Comparison of ENCODE assay signal across 13 mouse cellular contexts in the genomic region with DNA sequence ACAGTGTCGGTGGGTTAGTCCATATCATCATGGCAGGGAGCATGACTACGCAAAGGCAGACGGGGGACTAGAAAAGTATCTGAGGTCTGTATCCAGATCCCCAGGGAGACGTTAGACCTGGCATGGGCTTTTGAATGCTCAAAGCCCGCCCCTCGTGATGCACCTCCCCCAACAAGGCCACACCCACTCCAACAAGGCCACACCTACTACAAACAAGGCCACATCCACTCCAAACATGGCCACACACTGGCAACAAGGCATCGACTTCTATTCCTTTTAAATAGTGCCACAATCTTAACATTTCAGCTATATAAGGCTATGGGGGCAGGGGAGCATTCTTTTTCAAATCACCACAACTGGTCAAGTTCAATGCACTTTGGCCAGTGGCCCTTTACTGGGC. TPM values are rescaled to one million over a fixed set of nuclear protein-coding genes. Genes with fewer than 3 reads are reported as not detected.
DNase-seq lines count a peak whose midpoint lies in the region; ATAC-seq and TF ChIP-seq lines count a peak whose summit lies in the region.
"Had no signal": no experiment of that assay in that cellular context is flagged by ENCODE, and none has a peak within 500 bp of the region (broad histone marks: within the 10 kb centered on the region; RNA-seq: fewer than 3 reads in every experiment).

No protein-coding gene starts in this region.

- no peak overlapping the region for H3K9ac ChIP-seq in midbrain, embryonic 16.5 days (ENCODE audit: low read depth, low read length)
- H3K9ac ChIP-seq in midbrain, embryonic 15.5 days, result no peak overlapping the region
- no peak overlapping the region for H3K9ac ChIP-seq in embryonic facial prominence, embryonic 13.5 days
- no peak overlapping the region for H3K9ac ChIP-seq in forebrain, embryonic 13.5 days
- H3K9ac ChIP-seq: intestine, embryonic 15.5 days; midbrain, embryonic 13.5 days had no signal

- no peaks in the 10 kb centered on the region for H3K36me3 ChIP-seq in midbrain, embryonic 16.5 days (ENCODE audit: control insufficient read depth, insufficient read depth, low read length)
- H3K36me3 ChIP-seq in midbrain, embryonic 15.5 days (replicated peaks), result no peaks in the 10 kb centered on the region
- no peaks in the 10 kb centered on the region for H3K36me3 ChIP-seq in embryonic facial prominence, embryonic 13.5 days
- no peaks in the 10 kb centered on the region for H3K36me3 ChIP-seq in forebrain, embryonic 13.5 days (ENCODE audit: poor library complexity, severe bottlenecking)
- H3K36me3 ChIP-seq: hindbrain, embryonic 10.5 days; midbrain, embryonic 13.5 days had no signal

- no peak for TF ChIP-seq POLR2A in cerebellum, adult 2 months (IDR thresholded peaks at IDR 0.05; ENCODE audit: borderline replicate concordance, insufficient read depth, low read length)

- peak overlapping the region; percentile 53; the same call in 1 of the 2 replicates for H3K4me2 ChIP-seq in midbrain, embryonic 16.5 days (ENCODE audit: low read length)
- no peak overlapping the region for H3K4me2 ChIP-seq in midbrain, embryonic 15.5 days
- H3K4me2 ChIP-seq in embryonic facial prominence, embryonic 13.5 days, result peak overlapping the region; percentile 47
- H3K4me2 ChIP-seq in forebrain, embryonic 13.5 days, result no peak overlapping the region
- H3K4me2 ChIP-seq: intestine, embryonic 15.5 days had no signal

- DNase-seq in adrenal gland, postnatal 14 days, result peak; percentile 53
- no peak for DNase-seq in adrenal gland, adult 2 months
- DNase-seq in cerebellum, adult 2 months, result no peak
- DNase-seq in urinary bladder, postnatal 25 days (ENCODE audit: low spot score), result no peak
- DNase-seq: cerebellum, postnatal 36 days; lung, postnatal 4 days had no signal

- 60% methylated on average over 7 of the region's 7 CpGs for WGBS in midbrain, embryonic 16.5 days
- 57% methylated on average over 7 of the region's 7 CpGs for WGBS in midbrain, embryonic 15.5 days
- WGBS in embryonic facial prominence, embryonic 13.5 days, result 51% methylated on average over 7 of the region's 7 CpGs
- 62% methylated on average over 7 of the region's 7 CpGs for WGBS in forebrain, embryonic 13.5 days
- 61% methylated on average over 7 of the region's 7 CpGs for WGBS in cerebellum, adult 2 months

- H3K4me1 ChIP-seq in midbrain, embryonic 16.5 days (ENCODE audit: control insufficient read depth, insufficient read depth, low read length), result 0 out of 2 replicates have a peak, but pooled peaks cover 7% of the 10 kb centered on the region
- 0 out of 2 replicates have a peak, but pooled peaks cover 4% of the 10 kb centered on the region for H3K4me1 ChIP-seq in midbrain, embryonic 15.5 days
- peaks cover 9% of the 10 kb centered on the region; the same call in 1 of the 2 replicates for H3K4me1 ChIP-seq in embryonic facial prominence, embryonic 13.5 days
- no peaks in the 10 kb centered on the region for H3K4me1 ChIP-seq in forebrain, embryonic 13.5 days
- H3K4me1 ChIP-seq in cerebellum, adult 2 months (ENCODE audit: control insufficient read depth, insufficient read depth, low read length), result peaks cover 3% of the 10 kb centered on the region; the same call in 1 of the 2 replicates
- H3K4me1 ChIP-seq: midbrain, embryonic 13.5 days had no signal

- no peaks in the 10 kb centered on the region for H3K9me3 ChIP-seq in midbrain, embryonic 16.5 days (replicated peaks; ENCODE audit: control insufficient read depth, low read length, poor library complexity, severe bottlenecking)
- no peaks in the 10 kb centered on the region for H3K9me3 ChIP-seq in midbrain, embryonic 15.5 days
- H3K9me3 ChIP-seq in embryonic facial prominence, embryonic 13.5 days, result no peaks in the 10 kb centered on the region
- H3K9me3 ChIP-seq in forebrain, embryonic 13.5 days (replicated peaks), result no peaks in the 10 kb centered on the region
- H3K9me3 ChIP-seq: hindbrain, embryonic 10.5 days; intestine, embryonic 15.5 days; midbrain, embryonic 13.5 days had no signal

- no peak for ATAC-seq in midbrain, embryonic 16.5 days
- ATAC-seq in midbrain, embryonic 15.5 days (replicated peaks), result no peak
- ATAC-seq in embryonic facial prominence, embryonic 13.5 days (ENCODE audit: insufficient number of reproducible peaks, insufficient read depth, low FRiP score, low TSS enrichment, low read depth), result no peak
- no peak for ATAC-seq in forebrain, embryonic 13.5 days
- ATAC-seq: intestine, embryonic 15.5 days had no signal

- no peak overlapping the region for H3K4me3 ChIP-seq in midbrain, embryonic 16.5 days (ENCODE audit: low read depth, low read length)
- no peak overlapping the region for H3K4me3 ChIP-seq in midbrain, embryonic 15.5 days
- H3K4me3 ChIP-seq in embryonic facial prominence, embryonic 13.5 days, result no peak overlapping the region
- H3K4me3 ChIP-seq in forebrain, embryonic 13.5 days, result no peak overlapping the region
- H3K4me3 ChIP-seq in cerebellum, adult 2 months (replicated peaks; ENCODE audit: insufficient read depth, low read depth, low read length), result no peak overlapping the region
- H3K4me3 ChIP-seq: hindbrain, embryonic 10.5 days; intestine, embryonic 15.5 days had no signal

- TF ChIP-seq CTCF in cerebellum, adult 2 months (IDR thresholded peaks at IDR 0.05; ENCODE audit: borderline replicate concordance, insufficient read depth, low read depth, low read length), result no peak

- no peak overlapping the region for H3K27ac ChIP-seq in midbrain, embryonic 16.5 days (ENCODE audit: low read length)
- no peak overlapping the region for H3K27ac ChIP-seq in midbrain, embryonic 15.5 days
- H3K27ac ChIP-seq in embryonic facial prominence, embryonic 13.5 days, result peak overlapping the region; percentile 83
- no peak overlapping the region for H3K27ac ChIP-seq in forebrain, embryonic 13.5 days
- no peak overlapping the region for H3K27ac ChIP-seq in cerebellum, adult 2 months (ENCODE audit: insufficient read depth, low read length)
- H3K27ac ChIP-seq: intestine, embryonic 15.5 days; midbrain, embryonic 13.5 days had no signal

- no peaks in the 10 kb centered on the region for H3K27me3 ChIP-seq in midbrain, embryonic 16.5 days (ENCODE audit: control insufficient read depth, insufficient read depth, low read depth, low read length)
- no peaks in the 10 kb centered on the region for H3K27me3 ChIP-seq in midbrain, embryonic 15.5 days (replicated peaks)
- H3K27me3 ChIP-seq in embryonic facial prominence, embryonic 13.5 days, result no peaks in the 10 kb centered on the region
- no peaks in the 10 kb centered on the region for H3K27me3 ChIP-seq in forebrain, embryonic 13.5 days
- H3K27me3 ChIP-seq in cerebellum, adult 2 months (ENCODE audit: control insufficient read depth, insufficient read depth, low read length), result no peaks in the 10 kb centered on the region
- H3K27me3 ChIP-seq: intestine, embryonic 15.5 days; midbrain, embryonic 13.5 days had no signal

RNA-seq across cellular contexts. Expression of a gene that starts 58.9 kb away (rescaled TPM):
- total RNA-seq in adrenal gland, postnatal 14 days (2021), result 7.7 and 8.8 TPM in 2 replicates
- 1 to 10 TPM; 5.3 to 6.9 TPM for total RNA-seq in adrenal gland, adult 2 months (2021)
- 2.8 and 4.9 TPM in 2 replicates for polyA plus RNA-seq in adrenal gland, adult 2 months (2012; rRNA removed)
- 12.6 and 13.7 TPM in 2 replicates for polyA plus RNA-seq in midbrain, embryonic 16.5 days (2015; fragmentation: Nextera tagmentation; extraction: Ambion mirVana)
- 14.6 and 14.8 TPM in 2 replicates for polyA plus RNA-seq in midbrain, embryonic 15.5 days (2015; fragmentation: Nextera tagmentation; extraction: Ambion mirVana)
- polyA plus RNA-seq in embryonic facial prominence, embryonic 13.5 days (2015; fragmentation: Nextera tagmentation; extraction: Ambion mirVana), result 6.2 and 6.8 TPM in 2 replicates
- 10.9 and 12.6 TPM in 2 replicates for polyA plus RNA-seq in forebrain, embryonic 13.5 days (2015; fragmentation: Nextera tagmentation; extraction: Ambion mirVana)
- polyA plus RNA-seq in cerebellum, adult 2 months (2012; rRNA removed), result 20.7 and 21.8 TPM in 2 replicates

RNA-seq across cellular contexts. Expression of a gene that starts 59.0 kb away (rescaled TPM):
- total RNA-seq in adrenal gland, postnatal 14 days (2021), result 90.4 and 97.5 TPM in 2 replicates
- total RNA-seq in adrenal gland, adult 2 months (2021), result 10 to 100 TPM; 60.6 to 93.9 TPM
- polyA plus RNA-seq in adrenal gland, adult 2 months (2012; rRNA removed), result 3.9 and 4.5 TPM in 2 replicates
- 198 and 214 TPM in 2 replicates for polyA plus RNA-seq in midbrain, embryonic 16.5 days (2015; fragmentation: Nextera tagmentation; extraction: Ambion mirVana)
- 191 and 196 TPM in 2 replicates for polyA plus RNA-seq in midbrain, embryonic 15.5 days (2015; fragmentation: Nextera tagmentation; extraction: Ambion mirVana)
- polyA plus RNA-seq in embryonic facial prominence, embryonic 13.5 days (2015; fragmentation: Nextera tagmentation; extraction: Ambion mirVana), result 186 and 198 TPM in 2 replicates
- 196 and 225 TPM in 2 replicates for polyA plus RNA-seq in forebrain, embryonic 13.5 days (2015; fragmentation: Nextera tagmentation; extraction: Ambion mirVana)
- 67.4 and 72.4 TPM in 2 replicates for polyA plus RNA-seq in cerebellum, adult 2 months (2012; rRNA removed)

Comparison
In these comparisons a context has a peak if more than half of its experiments do, and no peak if none do; other contexts are left out.
1. H3K4me2 ChIP-seq: peak in midbrain, embryonic 16.5 days (single experiment) and embryonic facial prominence, embryonic 13.5 days (single experiment); none in midbrain, embryonic 15.5 days (single experiment) and forebrain, embryonic 13.5 days (single experiment).
2. RNA of a gene that starts 59.0 kb away (polyA plus RNA-seq): 196 to 225 TPM in forebrain, embryonic 13.5 days, 198 to 214 TPM in midbrain, embryonic 16.5 days, 186 to 198 TPM in embryonic facial prominence, embryonic 13.5 days, 191 to 196 TPM in midbrain, embryonic 15.5 days and 67.4 to 72.4 TPM in cerebellum, adult 2 months; 3.9 to 4.5 TPM in adrenal gland, adult 2 months; every median in the first group is over 10 times any median in the second.